Mouse (Mus musculus) intestine, embryonic 16.5 days (tissue): ENCODE data around the gene 6030468B19Rik. TPM values are rescaled to one million over a fixed set of nuclear protein-coding genes. Genes with fewer than 3 reads are reported as not detected.

Experiments
- ATAC-seq: fragments of 200-750 bp; cut with Nextera tagmentation; 2 replicates; pipeline ENCODE4 v1.8.0; 2017; ENCODE audit warnings: moderate TSS enrichment, moderate library complexity
- H3K27ac ChIP-seq: fragments of 300-500 bp; sonication (generic); 2 replicates; pipeline ENCODE4 v1.5.1; 2014; ENCODE audit warnings: mild to moderate bottlenecking, low read length
- H3K27me3 ChIP-seq: fragments of 300-500 bp; sonication (generic); replicated peaks from 2 replicates; pipeline ENCODE4 v1.6.1; 2014; ENCODE audit warnings: low read length, control low read depth, mixed read lengths; ENCODE audit not compliant: control insufficient read depth, insufficient read depth
- H3K36me3 ChIP-seq: fragments of 300-500 bp; sonication (generic); 2 replicates; pipeline ENCODE4 v1.6.1; 2014; ENCODE audit warnings: low read length, control low read depth; ENCODE audit not compliant: control insufficient read depth, insufficient read depth
- H3K4me1 ChIP-seq: fragments of 300-500 bp; sonication (generic); 2 replicates; pipeline ENCODE4 v1.6.1; 2014; ENCODE audit warnings: low read length, control low read depth, mixed read lengths; ENCODE audit not compliant: control insufficient read depth, insufficient read depth
- H3K4me2 ChIP-seq: fragments of 300-500 bp; sonication (generic); 2 replicates; pipeline ENCODE4 v1.6.1; 2014; ENCODE audit warnings: low read depth, low read length, control low read depth
- H3K4me3 ChIP-seq: fragments of 300-500 bp; sonication (generic); 2 replicates; pipeline ENCODE4 v1.5.1; 2014; ENCODE audit warnings: mild to moderate bottlenecking, low read length
- H3K9ac ChIP-seq: fragments of 300-500 bp; sonication (generic); 2 replicates; pipeline ENCODE4 v1.6.1; 2014; ENCODE audit warnings: low read depth, low read length
- H3K9me3 ChIP-seq: fragments of 300-500 bp; sonication (generic); 2 replicates; pipeline ENCODE4 v1.6.1; 2016; ENCODE audit warnings: low read length, control low read depth; ENCODE audit not compliant: control insufficient read depth
- WGBS: fragments of 180-500 bp; shearing (Covaris S2); extraction: QIAGEN DNeasy Blood & Tissue Kit; methylation state at CpG from one replicate; pipeline ENCODE4 v1.1.7; 2014; 5-methylcytosine and 5-hydroxymethylcytosine counted together
- polyA plus RNA-seq: library from polyadenylated mRNA; unstranded; fragments of >200 nt; fragmentation: Nextera tagmentation; extraction: Ambion mirVana; gene quantifications from 2 replicates; pipeline ENCODE4 v1.2.1, GENCODE M21; 2015

Gene 6030468B19Rik
- polyA plus RNA-seq, 1 experiment from 2014 or later: 1.6 TPM

- Histone ChIP-seq H3K9me3 (no peaks in the 10 kb centered on the region), H3K27ac (peak overlapping the region; percentile 90), H3K4me3 (peak overlapping the region; percentile 42), H3K9ac (peak overlapping the region; percentile 65), H3K4me2 (peak overlapping the region; percentile 68), H3K27me3 (no peaks in the 10 kb centered on the region), H3K4me1 (peaks cover 12% of the 10 kb centered on the region), H3K36me3 (no peaks in the 10 kb centered on the region)
- 10% methylated on average over 22 of the region's 22 CpGs for whole genome bisulfite sequencing
- peak; percentile 80 for ATAC-seq
Measured at GRCm38 (mm10) chr11:117792281-117792888, 5.1 kb upstream of the 6030468B19Rik start.

DNA sequence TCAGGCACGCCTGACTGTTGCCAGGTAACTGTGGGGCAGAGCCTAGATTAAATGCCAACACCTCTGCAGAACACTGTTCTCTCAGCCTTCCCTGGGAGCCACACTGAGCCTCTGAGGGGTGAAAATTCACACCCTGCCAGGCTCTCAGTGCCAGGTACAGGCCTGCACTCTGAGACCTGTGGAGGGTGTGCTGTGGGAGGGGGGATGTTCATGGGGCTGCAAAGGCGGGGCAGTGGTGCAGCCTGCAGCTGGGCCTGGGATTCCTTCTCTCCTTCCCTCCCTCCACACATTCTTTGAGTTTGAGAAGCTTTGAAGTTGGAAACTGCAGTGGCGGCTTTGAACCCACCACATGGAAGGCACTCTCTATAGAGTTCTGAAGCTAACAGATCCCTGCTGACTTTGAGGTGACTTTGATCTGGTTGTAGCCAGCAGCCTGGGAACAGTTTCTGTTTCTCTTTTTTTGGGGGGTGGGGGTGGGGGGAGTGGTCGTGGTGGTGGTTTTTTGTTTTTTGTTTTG is 3.4 kb upstream of the 6030468B19Rik start:
- no peak overlapping the region for H3K4me3 ChIP-seq
- 62% methylated on average over 4 of the region's 4 CpGs for WGBS
- no peak for ATAC-seq

GRCm38 (mm10) chr11:117796954-117797353 is 506 bp upstream of the 6030468B19Rik start:
- Histone ChIP-seq H3K36me3 (no peaks in the 10 kb centered on the region), H3K4me2 (no peak overlapping the region)
- ATAC-seq: no peak

More for the DNA sequence above, 3.4 kb upstream of the 6030468B19Rik start:
- no peaks in the 10 kb centered on the region for H3K27me3 ChIP-seq
- no peak overlapping the region for H3K27ac ChIP-seq
- H3K9me3 ChIP-seq: no peaks in the 10 kb centered on the region
- no peaks in the 10 kb centered on the region for H3K36me3 ChIP-seq
- H3K9ac ChIP-seq: no peak overlapping the region
- no peak overlapping the region for H3K4me2 ChIP-seq
- peaks cover 23% of the 10 kb centered on the region for H3K4me1 ChIP-seq

DNA sequence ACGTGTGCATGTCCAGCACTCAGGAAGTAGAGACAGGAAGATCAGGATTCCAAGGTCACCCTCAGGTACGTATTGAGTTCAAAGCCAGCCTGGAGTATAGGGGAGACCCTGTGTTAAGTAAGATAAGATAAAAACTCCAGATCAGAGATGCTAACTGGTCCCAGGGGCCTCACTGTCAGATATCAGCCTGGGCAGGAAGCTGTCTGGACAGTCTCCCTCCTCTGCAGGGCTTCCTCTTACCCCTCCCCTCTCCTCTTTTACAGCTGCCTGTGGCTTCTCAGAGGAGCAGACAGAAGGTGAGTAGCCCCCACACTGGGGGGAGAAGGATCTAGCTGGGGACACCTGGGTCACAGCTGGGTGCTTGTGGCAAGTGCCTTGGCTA is 691 bp downstream of the 6030468B19Rik start:
- Histone ChIP-seq H3K27ac (no peak overlapping the region), H3K4me3 (no peak overlapping the region)

More at GRCm38 (mm10) chr11:117796954-117797353, 506 bp upstream of the 6030468B19Rik start:
- Histone ChIP-seq H3K4me1 (peaks cover 23% of the 10 kb centered on the region), H3K4me3 (no peak overlapping the region), H3K27ac (no peak overlapping the region), H3K27me3 (no peaks in the 10 kb centered on the region), H3K9ac (no peak overlapping the region), H3K9me3 (no peaks in the 10 kb centered on the region)
- WGBS: 42% methylated on average over 5 of the region's 5 CpGs

GRCm38 (mm10) chr11:117799174-117799573 is 1.7 kb downstream of the 6030468B19Rik start:
- H3K27me3 ChIP-seq: no peaks in the 10 kb centered on the region
- H3K9ac ChIP-seq: no peak overlapping the region
- peaks cover 15% of the 10 kb centered on the region for H3K4me1 ChIP-seq
- ATAC-seq: no peak
- H3K27ac ChIP-seq: no peak overlapping the region
- WGBS: 73% methylated on average over 5 of the region's 5 CpGs
- H3K9me3 ChIP-seq: no peaks in the 10 kb centered on the region
- no peak overlapping the region for H3K4me2 ChIP-seq
- H3K36me3 ChIP-seq: no peaks in the 10 kb centered on the region
- no peak overlapping the region for H3K4me3 ChIP-seq

More for the DNA sequence above, 691 bp downstream of the 6030468B19Rik start:
- no peak overlapping the region for H3K4me2 ChIP-seq
- H3K9me3 ChIP-seq: no peaks in the 10 kb centered on the region
- H3K36me3 ChIP-seq: no peaks in the 10 kb centered on the region
- peaks cover 18% of the 10 kb centered on the region for H3K4me1 ChIP-seq
- H3K27me3 ChIP-seq: no peaks in the 10 kb centered on the region
- H3K9ac ChIP-seq: peak overlapping the region; percentile 33; the same call in 1 of the 2 replicates
- peak; percentile 22; the same call in 1 of the 2 replicates for ATAC-seq
- WGBS: 16% methylated on average over 2 of the region's 2 CpGs

- no peaks in the 10 kb centered on the region for H3K27me3 ChIP-seq
- H3K36me3 ChIP-seq: no peaks in the 10 kb centered on the region
- ATAC-seq: no peak
- no peak overlapping the region for H3K4me3 ChIP-seq
- peaks cover 15% of the 10 kb centered on the region for H3K4me1 ChIP-seq
- H3K4me2 ChIP-seq: no peak overlapping the region
- no peaks in the 10 kb centered on the region for H3K9me3 ChIP-seq
- no peak overlapping the region for H3K27ac ChIP-seq
- 77% methylated on average over 7 of the region's 7 CpGs for WGBS
- no peak overlapping the region for H3K9ac ChIP-seq
Measured at GRCm38 (mm10) chr11:117800038-117800437, 2.6 kb downstream of the 6030468B19Rik start.

GRCm38 (mm10) chr11:117801650-117802049 is 4.2 kb downstream of the 6030468B19Rik start:
- no peak for ATAC-seq
- Histone ChIP-seq H3K4me2 (no peak overlapping the region), H3K27me3 (no peaks in the 10 kb centered on the region), H3K4me1 (peaks cover 15% of the 10 kb centered on the region), H3K27ac (no peak overlapping the region), H3K36me3 (no peaks in the 10 kb centered on the region), H3K9ac (no peak overlapping the region), H3K9me3 (no peaks in the 10 kb centered on the region), H3K4me3 (no peak overlapping the region)
- WGBS: 72% methylated on average over 7 of the region's 7 CpGs

- Histone ChIP-seq H3K27ac (0 out of 2 replicates have a peak overlapping the region, but pooled peaks have one; percentile 23), H3K27me3 (no peaks in the 10 kb centered on the region), H3K9ac (no peak overlapping the region), H3K36me3 (no peaks in the 10 kb centered on the region), H3K9me3 (no peaks in the 10 kb centered on the region), H3K4me2 (no peak overlapping the region), H3K4me1 (peaks cover 9% of the 10 kb centered on the region), H3K4me3 (no peak overlapping the region)
- WGBS: 78% methylated on average over 3 of the region's 3 CpGs
- ATAC-seq: 0 out of 2 replicates have a peak, but pooled peaks have one; percentile 5
Measured at GRCm38 (mm10) chr11:117803166-117803688, 5.8 kb downstream of the 6030468B19Rik start.

GRCm38 (mm10) chr11:117806781-117807180 is 9.3 kb downstream of the 6030468B19Rik start:
- no peaks in the 10 kb centered on the region for H3K9me3 ChIP-seq
- WGBS: 95% methylated on average over 6 of the region's 6 CpGs

More at GRCm38 (mm10) chr11:117806781-117807180, 9.3 kb downstream of the 6030468B19Rik start:
- no peak for ATAC-seq
- H3K27me3 ChIP-seq: no peaks in the 10 kb centered on the region
- H3K4me3 ChIP-seq: no peak overlapping the region
- H3K4me1 ChIP-seq: peaks cover 16% of the 10 kb centered on the region
- no peak overlapping the region for H3K9ac ChIP-seq
- H3K27ac ChIP-seq: no peak overlapping the region
- H3K36me3 ChIP-seq: no peaks in the 10 kb centered on the region
- no peak overlapping the region for H3K4me2 ChIP-seq
